Mouse (Mus musculus) frontal cortex, postnatal 10 days (tissue): Measurements from ENCODE around the gene Limd2.

ENCODE experiments used
- DNase-seq, 2 experiments: peaks; one replicate each; pipeline ENCODE4 v3.0.0; 2022; ENCODE audit warnings: low spot score in 2 of 2, mixed read lengths in 1 of 2

The Limd2 gene

DNA sequence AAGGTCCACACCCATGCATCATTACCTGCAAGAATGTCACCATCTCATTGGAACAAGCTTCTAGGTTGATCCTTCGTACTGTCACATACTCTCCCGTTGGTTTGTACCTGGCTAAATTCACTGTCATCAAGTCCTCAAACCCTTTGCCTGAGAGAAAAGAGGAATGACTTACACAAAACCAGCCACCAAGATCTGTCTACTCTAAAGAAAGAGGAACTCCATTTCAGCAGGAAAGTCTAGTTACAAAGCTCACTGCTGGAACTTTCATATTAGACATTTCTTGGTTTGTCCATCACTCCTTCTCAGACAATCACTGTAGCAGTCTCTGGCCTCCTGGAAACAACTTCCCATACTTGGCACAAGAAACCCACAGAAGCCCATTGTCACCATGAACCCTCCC lies 12.6 kb upstream of the Limd2 start:
- DNase-seq = no peak

DNA sequence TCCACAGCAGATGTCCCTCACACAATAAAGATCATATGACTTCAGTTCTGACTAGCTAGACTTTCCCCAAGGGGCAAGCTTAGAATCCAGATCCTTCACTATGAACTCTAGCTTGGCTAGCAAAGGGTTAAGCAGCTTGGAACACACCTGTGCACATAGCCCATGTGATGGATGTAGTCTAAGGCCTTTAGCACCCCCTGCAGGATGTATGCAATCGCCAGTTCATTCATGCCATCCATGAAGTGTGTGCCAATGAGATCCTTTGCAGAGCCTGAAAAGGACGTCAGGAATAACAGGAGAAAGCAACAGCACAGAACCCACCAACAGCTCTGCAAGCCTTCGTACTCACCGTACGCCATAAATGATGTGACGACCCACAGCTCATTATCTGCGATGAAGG lies 10.1 kb upstream of the Limd2 start:
- no peak for DNase-seq

GRCm38 (mm10) chr11:106167435-106167834 lies 6.8 kb upstream of the Limd2 start:
- DNase-seq = no peak

GRCm38 (mm10) chr11:106164601-106165180 lies 4.0 kb upstream of the Limd2 start:
- DNase-seq = no peak

DNA sequence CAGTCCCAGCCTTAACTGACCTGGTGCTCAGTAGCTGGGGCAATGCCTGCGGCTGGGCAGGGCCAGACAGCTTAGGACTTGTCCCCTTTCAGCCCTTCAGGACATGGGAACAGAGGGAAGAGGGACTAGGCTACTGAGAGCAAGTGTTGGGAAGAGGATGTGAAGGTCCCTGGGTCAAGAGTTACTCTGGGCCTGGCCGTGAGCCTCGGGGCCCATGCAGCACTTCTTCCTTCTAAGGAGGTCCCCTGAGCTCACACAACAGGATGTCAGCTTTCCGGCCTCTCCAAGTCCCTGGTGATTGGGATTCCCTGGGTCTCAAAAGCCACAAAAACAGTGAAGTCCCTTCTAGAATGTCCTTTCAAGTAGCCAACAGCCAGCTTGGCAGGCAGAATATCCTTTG lies 2.9 kb upstream of the Limd2 start:
- no peak for DNase-seq

GRCm38 (mm10) chr11:106162237-106162636 lies 1.6 kb upstream of the Limd2 start:
- no peak for DNase-seq

DNA sequence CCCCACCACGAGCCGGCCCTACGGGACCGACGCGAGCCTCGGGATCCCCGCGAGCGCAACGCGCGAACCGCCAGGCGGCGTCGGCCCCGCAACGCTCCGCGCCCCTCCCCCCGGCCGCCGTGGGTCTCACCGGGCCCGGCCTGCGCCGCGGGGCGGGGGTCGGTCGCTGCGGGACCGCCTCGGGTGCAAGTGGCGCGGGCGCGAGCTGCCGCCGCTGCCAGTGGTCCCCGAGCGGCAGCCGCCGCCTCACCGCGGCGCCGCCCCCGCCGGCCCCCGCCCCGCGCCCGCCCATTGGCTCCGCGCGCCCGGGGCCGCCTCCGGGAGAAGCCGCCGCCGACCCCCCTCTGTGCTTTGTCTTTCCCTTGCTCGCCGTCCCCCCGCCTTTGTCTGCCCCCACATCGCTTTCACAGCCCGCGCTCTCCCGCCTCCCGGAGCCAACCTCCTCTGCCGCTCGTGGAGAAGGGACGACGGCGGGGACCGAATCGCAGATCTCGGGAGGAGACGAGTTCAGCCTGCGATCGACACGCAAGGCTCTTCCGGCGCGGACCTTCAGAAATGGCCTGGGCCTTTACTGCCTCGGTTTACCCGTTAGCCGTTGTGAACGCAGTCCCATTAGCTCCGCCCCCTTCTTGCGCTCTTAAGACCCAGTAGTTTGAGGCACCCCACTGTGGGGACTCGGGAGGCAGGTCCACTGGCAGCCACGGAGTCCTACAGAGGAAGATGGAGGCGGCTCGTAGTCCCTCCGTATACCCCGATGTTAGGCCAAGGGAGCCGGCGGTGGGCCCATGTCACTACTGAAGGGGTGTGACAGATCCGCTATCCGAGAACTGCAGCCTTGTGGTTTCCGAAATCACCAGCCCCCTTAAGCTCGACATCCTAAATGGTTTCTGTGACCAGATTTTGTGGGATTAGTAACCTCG lies 479 bp downstream of the Limd2 start:
- peak; percentile 76 to 85 for DNase-seq

GRCm38 (mm10) chr11:106159216-106159920 lies 1.3 kb downstream of the Limd2 start:
- peak; percentile 55 to 69 for DNase-seq

DNA sequence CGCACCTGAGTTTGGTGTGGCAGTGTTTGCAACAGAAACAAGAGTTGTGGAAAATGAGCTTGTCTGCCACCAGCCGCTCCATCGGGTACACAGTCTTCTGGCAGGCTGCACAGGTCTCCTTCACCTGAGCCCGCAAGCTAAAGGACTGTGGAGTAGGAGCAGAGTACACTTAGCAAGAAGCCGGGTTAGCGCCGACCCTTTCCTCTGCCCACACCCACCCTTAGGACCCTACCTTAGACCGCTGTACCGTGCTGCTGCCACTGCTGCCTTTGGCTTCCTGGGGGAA lies 1.8 kb downstream of the Limd2 start:
- no peak for DNase-seq

DNA sequence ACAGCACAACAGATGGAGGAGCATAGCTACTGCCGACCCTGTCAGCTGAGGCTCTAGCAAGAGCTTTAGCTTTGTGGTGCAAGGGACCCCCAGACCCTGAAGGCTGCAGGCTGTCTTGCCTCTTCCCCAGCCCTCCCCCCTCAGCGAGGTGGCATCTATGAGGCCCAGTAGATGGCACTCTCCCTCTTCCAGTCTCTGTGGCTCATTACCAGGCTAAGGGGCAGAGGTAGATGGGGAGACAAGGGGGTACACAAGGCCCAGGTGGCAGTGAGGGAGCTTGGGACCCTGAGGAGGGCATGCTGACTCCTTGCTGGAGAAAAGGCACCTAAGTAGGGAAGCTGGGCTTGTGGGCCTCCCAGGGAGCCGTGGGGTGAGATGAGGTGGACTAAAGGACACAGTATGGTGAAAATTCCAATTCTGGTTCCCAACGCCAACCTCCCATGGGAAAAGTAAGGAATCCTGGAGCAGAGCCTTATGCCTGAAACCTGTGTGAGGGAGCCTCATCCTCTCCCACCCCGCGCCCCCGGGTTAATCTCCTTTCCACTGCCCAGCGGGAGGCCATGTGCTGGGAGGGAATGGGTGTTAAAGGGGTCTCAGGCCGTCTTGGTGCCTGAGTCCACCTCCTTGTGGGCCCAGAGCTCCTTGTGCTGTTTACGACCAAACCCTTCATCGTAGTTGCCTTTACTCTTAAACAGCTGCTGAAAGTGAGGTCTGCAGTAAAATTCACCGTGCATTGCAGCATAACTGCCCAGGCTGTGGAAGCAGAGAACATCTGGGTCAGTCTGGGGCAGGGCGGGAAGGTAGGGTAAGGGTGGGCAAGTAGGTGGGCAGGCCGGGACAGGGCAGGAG lies 2.4 kb downstream of the Limd2 start:
- no peak for DNase-seq

- DNase-seq = no peak
Measured at GRCm38 (mm10) chr11:106157154-106157553, 3.5 kb downstream of the Limd2 start.

DNA sequence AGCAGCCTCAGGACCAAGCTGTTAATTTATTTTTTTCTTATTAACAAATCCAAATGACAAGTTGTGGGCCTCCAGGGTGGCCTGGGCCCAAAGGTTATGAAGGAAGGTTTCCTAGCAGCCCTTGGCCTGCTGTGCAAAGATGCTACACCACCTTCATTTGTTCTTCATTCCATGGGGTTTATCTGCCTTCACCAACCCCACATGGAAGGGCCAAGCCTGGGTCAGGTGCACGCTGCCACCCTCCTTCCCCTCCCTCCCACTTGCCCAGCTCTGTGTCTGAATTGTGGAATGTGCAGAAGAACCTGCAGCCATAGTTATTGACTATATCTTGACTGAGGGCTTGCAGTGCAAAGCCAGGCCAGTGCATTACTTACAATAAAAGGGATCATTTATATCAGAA lies 4.4 kb downstream of the Limd2 start:
- no peak for DNase-seq

DNA sequence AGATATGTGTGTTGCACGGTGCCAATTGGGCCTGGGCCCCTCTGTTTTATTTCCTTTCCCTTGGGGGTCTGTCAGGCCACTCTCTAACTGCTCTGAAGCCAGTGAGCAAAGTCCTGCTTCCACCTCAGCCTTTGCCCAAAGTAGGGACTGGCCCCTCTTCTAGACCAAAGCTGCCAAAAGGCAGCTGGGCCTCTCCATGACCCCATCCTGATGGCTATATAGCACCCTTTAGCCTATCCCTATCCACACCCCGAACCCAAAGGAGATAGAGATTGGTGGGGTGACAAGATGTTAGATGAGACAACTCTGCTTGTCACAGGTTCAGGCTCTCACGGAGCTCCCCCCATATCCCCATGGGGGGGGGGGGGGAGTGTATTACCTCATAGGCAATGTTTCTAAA lies 4.9 kb downstream of the Limd2 start:
- DNase-seq = no peak

GRCm38 (mm10) chr11:106154770-106155169 lies 5.9 kb downstream of the Limd2 start:
- DNase-seq = no peak

DNA sequence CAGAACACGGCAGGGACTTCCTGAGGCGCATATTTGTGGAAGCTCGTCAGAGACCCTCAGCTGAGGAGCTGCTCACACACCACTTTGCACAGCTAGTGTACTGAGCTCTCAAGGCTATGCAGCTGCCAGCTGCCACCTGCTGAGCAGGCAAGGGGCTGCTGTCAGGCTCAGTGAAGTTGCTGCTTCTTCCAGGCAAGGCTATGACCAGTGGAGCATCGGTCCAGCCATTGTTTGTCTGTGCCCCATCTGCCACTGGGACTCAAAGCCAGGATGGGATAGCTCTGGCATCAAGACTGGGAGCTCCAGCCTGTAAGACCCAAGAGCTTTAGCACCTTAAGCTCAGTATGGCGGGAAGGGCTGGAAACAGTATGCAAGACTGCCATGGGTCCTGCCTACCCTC lies 6.6 kb downstream of the Limd2 start:
- DNase-seq = no peak

DNA sequence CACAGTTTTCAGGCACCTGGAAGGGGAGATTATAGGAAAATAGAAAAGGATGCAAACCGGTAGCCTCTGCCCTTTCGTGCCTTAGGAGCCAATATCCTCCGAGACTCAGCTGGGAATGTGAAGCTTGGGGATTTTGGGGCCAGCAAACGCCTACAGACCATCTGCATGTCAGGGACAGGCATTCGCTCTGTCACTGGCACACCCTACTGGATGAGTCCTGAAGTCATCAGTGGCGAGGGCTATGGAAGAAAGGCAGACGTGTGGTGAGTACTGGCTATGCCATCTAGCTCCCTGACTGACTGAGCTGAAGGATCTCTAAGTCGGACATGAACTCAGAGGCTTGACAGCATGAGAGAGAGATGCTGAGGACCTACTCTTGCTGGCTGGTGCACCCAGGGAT lies 8.5 kb downstream of the Limd2 start:
- DNase-seq = no peak

GRCm38 (mm10) chr11:106151219-106151618 lies 9.4 kb downstream of the Limd2 start:
- DNase-seq = no peak

GRCm38 (mm10) chr11:106134580-106135528 lies 25.8 kb downstream of the Limd2 start:
- DNase-seq = peak; percentile 24 to 52

DNA sequence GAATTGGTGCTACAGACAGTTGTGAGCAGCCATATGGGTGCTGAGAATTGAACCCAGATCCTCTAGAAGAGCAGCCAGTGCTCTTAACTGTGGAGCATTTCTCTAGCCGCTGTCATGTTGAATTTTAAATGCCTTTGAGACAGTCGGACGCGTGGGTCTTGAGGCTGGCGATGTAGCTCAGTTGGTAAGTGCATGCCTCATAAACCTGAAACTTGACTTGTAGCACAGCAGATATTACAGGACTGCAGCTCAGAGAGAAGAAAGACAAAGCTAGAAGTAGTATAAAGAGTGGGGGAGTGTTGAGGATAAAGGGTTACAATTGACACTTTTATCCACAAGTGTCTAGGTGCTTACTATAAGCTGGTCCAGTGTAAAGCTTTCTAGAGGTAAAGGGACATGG lies 28.1 kb downstream of the Limd2 start:
- no peak for DNase-seq

DNA sequence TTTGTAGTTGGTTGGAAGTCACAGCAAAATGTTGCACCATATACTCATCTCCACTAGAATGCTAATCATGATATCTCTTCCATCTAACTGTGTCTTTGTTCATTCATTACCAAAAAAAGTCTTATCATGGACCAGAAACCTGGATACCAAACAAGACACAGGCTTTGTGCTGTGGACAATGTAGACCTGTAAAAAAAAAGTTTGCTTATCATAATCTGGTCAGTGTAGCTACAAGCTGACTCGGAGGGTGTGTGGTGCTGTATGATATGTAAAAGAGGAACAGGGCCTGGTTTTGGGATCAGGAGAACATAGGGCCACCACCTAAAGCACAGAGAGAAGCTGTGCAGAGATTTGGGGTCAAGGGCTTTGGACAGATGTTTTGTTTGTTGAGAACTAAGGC lies 31.2 kb downstream of the Limd2 start:
- DNase-seq = no peak
